Mouse (Mus musculus): ENCODE data around the gene Foxo1.

Gene Foxo1

DNA sequence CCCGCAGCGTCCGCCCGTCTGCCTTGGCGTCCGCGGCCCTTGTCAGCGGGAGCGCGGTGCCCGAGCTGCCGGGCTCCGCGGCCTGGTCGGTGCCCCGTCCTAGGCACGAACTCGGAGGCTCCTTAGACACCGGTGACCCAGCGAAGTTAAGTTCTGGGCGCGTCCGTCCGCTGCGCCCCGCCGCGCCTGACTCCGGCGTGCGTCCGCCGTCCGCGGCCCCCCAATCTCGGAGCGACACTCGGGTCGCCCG lies 276 bp downstream of the Foxo1 start:
- DNase-seq (ENCODE audit: low read depth in 2 of 2, low spot score in 2 of 2) = peak in 1 of 2 experiments; percentile 31

DNA sequence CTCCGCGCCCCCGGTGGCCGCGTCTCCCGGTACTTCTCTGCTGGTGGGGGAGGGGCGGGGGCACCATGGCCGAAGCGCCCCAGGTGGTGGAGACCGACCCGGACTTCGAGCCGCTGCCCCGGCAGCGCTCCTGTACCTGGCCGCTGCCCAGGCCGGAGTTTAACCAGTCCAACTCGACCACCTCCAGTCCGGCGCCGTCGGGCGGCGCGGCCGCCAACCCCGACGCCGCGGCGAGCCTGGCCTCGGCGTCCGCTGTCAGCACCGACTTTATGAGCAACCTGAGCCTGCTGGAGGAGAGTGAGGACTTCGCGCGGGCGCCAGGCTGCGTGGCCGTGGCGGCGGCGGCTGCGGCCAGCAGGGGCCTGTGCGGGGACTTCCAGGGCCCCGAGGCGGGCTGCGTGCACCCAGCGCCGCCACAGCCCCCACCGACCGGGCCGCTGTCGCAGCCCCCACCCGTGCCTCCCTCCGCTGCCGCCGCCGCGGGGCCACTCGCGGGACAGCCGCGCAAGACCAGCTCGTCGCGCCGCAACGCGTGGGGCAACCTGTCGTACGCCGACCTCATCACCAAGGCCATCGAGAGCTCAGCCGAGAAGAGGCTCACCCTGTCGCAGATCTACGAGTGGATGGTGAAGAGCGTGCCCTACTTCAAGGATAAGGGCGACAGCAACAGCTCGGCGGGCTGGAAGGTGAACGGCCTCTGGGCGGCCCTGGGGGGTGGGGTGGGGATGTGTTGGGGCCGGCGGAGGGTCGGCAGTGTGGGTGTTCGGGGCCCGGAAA lies 789 bp downstream of the Foxo1 start:
- DNase-seq (ENCODE audit: low read depth in 2 of 2, low spot score in 2 of 2) = peak; percentile 32 to 41

DNA sequence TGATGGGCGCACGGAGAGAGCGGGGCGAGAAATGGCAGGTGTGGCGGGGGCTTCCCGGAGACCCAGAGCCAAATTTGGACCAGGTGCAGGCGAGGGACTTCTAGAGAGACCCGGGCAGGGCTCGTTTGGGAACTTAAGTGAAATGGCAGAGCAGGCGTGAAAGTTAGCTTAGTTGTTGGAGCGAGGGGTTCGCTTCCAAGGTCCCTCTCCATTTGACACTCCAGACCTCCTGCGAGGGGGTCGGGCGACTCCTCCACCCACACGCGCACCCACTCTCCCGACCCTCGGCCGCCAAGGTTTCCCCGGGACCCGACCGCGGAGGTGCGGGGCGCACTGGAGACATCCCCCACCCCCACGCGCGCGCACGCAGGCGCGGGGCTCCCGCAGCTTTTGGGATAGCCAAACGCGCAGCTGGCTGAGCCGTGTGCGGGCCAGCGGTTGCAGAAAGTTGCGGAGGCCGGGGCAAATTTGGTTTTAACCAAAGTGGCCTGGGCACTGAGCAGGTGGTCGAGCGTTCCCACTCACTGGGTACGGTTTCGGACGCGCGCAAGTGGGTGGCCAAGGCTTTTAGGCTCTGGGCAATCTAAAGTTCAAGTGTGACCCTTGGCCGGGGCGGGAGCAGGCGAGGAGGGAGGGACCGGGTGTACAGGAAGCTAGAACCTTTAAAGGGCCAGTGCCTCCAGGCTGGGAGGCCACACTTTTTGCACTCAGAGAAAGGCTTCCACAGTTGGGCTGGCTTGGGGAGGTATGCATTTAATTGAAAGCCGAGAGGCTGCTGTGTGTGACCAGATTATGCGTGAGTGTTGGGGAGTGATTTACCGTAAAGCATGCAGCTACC lies 1.6 kb downstream of the Foxo1 start:
- DNase-seq (ENCODE audit: low read depth in 2 of 2, low spot score in 2 of 2) = peak; percentile 33 to 45

GRCm38 (mm10) chr3:52270511-52270910 lies 2.4 kb downstream of the Foxo1 start:
- DNase-seq (ENCODE audit: low read depth in 2 of 2, low spot score in 2 of 2) = no peak

GRCm38 (mm10) chr3:52271376-52271775 lies 3.2 kb downstream of the Foxo1 start:
- DNase-seq (ENCODE audit: low read depth in 2 of 2, low spot score in 2 of 2) = no peak

DNA sequence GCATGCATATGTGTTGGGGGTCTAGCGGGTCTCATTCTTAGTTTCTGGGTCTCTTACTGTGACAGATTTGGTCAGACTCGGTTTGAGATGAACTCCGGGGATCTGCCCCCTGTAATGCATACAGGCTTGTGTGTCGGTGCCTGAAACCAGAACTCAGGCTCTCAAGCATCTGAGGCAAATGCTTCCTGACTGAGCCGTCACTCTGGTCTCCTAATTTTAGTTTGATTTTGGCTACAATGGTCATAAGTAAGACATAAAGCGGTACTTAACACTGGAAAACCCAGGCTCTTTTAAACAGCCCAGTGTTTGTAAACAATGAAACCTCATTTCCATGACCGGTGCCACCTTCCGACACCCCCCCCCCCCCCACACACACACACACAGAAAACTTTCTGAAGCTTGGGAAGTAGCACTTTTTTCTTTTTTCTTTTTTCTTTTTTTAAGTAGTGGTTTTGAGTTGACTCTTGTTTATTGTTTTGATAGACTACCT lies 4.3 kb downstream of the Foxo1 start:
- DNase-seq (ENCODE audit: low read depth in 2 of 2, low spot score in 2 of 2) = no peak

GRCm38 (mm10) chr3:52274475-52274874 lies 6.3 kb downstream of the Foxo1 start:
- no peak for DNase-seq (ENCODE audit: low read depth in 2 of 2, low spot score in 2 of 2)

DNA sequence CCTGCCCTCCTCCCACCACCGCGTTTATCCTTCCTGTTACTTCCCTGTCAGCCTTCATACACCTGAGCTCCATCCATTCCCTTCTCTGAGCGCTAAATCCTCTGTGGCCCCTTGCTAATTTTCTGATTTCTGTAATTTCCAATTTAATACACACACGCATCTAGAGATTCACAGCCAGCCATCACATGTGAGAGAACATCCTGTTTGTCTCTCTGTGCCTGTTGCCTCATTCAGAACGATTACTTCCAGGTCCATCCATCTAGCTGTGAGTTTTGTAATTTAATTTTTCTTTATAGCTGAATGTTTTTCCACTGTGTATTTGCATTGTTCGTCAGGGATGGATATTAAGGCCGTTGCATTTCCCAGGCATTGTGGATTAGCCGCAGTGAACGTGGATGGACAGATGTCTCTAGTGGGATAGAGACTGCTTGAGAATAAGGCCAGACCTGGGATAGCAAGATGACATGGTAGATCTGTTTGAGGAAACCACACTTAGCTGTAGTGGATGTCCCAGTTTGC lies 7.0 kb downstream of the Foxo1 start:
- no peak for DNase-seq (ENCODE audit: low read depth in 2 of 2, low spot score in 2 of 2)

DNA sequence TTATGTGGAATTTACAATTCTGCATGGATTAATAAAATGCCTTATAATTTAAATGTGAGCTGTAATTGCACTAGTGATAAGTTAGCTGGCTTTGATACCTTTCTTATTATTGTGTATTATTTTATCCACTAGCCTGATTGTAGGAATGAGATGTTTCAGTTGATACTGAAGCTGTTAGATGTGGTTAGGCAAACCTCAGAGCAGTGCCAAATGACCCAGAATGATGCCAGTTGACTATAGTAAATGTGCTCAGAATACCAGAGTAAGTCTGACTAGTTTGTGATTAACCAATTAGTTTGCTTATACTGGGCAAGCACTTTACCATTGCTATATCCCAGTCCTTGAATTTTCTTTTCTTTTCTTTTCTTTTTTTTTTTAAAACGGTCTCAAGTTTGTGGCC lies 12.5 kb downstream of the Foxo1 start:
- DNase-seq (ENCODE audit: low read depth in 2 of 2, low spot score in 2 of 2) = peak in 1 of 2 experiments; percentile 31

- DNase-seq (ENCODE audit: low read depth in 2 of 2, low spot score in 2 of 2) = no peak
Observed at GRCm38 (mm10) chr3:52281882-52282281, 13.7 kb downstream of the Foxo1 start.

- DNase-seq (ENCODE audit: low read depth in 2 of 2, low spot score in 2 of 2) = no peak
Observed at GRCm38 (mm10) chr3:52282369-52282768, 14.2 kb downstream of the Foxo1 start.

DNA sequence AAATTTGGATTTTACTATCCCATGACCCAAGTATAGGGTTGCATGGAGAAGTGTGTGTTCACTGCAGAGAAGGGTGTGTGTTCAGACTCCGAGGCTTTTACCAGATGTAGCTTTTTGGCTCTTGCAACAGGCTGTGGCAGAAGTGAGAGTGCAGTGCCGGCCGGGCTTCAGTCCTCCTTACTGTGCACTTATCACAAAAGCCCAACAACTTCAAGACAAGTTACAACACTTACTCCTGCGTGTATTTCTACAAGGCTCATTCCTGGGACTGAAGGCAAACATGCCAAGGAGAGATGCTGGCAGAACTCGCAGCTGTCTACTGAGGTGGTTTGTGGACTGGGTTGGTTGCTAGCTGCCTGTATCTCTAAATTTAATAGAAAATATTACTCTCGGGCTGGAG lies 15.4 kb downstream of the Foxo1 start:
- no peak for DNase-seq (ENCODE audit: low read depth in 2 of 2, low spot score in 2 of 2)

- no peak for DNase-seq (ENCODE audit: low read depth in 2 of 2, low spot score in 2 of 2)
Observed at GRCm38 (mm10) chr3:52290811-52291210, 22.7 kb downstream of the Foxo1 start.

- DNase-seq (ENCODE audit: low read depth in 2 of 2, low spot score in 2 of 2) = no peak
Observed at GRCm38 (mm10) chr3:52292498-52292897, 24.4 kb downstream of the Foxo1 start.

GRCm38 (mm10) chr3:52293946-52294345 lies 25.8 kb downstream of the Foxo1 start:
- DNase-seq (ENCODE audit: low read depth in 2 of 2, low spot score in 2 of 2) = no peak

DNA sequence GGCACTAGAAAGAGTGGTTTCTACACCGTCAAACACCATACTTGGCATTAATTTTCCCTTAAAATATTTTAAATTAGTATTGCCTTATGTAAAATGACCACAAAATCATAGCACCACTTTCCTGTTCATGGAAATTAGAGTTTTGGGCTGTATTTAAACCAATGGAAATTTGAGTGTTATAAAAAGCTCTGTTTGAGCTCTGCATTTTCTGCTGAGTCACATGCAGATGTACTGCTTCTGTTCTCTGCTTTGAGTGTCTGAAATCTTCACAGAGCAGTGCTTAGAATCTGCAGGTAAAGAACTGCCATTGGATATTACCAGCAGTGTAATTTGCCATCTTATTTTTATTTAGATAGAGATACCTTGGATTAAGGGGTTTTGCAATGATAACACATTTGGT lies 27.6 kb downstream of the Foxo1 start:
- DNase-seq (ENCODE audit: low read depth in 2 of 2, low spot score in 2 of 2) = no peak

DNA sequence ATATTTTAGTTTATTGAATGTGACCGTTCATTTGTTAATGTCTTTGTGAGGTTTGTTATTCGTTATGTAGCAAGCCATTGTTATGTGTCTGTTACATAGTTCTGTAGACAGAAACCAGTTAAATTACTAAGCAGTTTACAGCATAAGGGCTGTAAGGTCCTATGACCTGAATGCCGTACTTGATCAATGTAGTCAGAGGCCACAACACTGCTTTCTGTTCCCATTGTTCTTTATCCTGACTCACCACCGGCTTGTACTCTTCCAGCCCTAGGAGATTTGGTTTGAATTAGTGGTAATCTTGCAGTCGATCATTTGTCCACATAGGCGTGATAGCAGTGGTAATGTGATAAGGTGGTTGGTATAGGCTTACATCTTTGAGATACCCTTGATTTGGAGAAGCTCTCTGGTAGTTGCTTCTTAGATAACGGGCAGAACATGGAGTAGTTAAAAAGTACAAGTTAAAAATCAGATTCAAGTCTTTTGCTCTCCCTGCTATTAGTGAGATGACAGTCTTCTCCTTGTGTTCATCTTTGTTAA lies 28.2 kb downstream of the Foxo1 start:
- no peak for DNase-seq (ENCODE audit: low read depth in 2 of 2, low spot score in 2 of 2)

GRCm38 (mm10) chr3:52297291-52298018 lies 29.3 kb downstream of the Foxo1 start:
- no peak for DNase-seq (ENCODE audit: low read depth in 2 of 2, low spot score in 2 of 2)

- DNase-seq (ENCODE audit: low read depth in 2 of 2, low spot score in 2 of 2) = no peak
Observed at GRCm38 (mm10) chr3:52298683-52299082, 30.5 kb downstream of the Foxo1 start.

GRCm38 (mm10) chr3:52299376-52299775 lies 31.2 kb downstream of the Foxo1 start:
- no peak for DNase-seq (ENCODE audit: low read depth in 2 of 2, low spot score in 2 of 2)

DNA sequence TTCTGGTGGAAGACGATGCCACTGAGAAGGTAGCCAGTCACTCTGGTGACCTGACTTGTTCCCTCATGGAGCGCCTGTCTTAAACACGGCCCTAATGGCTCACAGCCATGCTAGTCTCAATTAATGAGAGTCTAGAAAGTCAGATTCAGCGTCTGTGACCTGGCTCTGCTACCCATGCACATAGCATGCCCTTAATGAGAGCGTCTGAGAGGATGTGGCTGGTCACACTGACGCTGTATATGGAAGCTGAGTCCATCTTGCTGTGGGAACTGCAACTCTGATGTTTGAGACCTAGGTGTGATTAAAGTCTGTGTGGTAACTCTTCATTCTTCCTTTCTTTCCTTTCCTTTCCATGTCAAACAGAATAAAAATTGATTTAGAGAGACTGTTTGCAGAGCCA lies 32.4 kb downstream of the Foxo1 start:
- DNase-seq (ENCODE audit: low read depth in 2 of 2, low spot score in 2 of 2) = no peak

All from CD8-positive naive resting alpha-beta T cell, adult 2 months (primary cell).